Mouse (Mus musculus): ENCODE data around the gene Dnah8. TPM values are rescaled to one million over a fixed set of nuclear protein-coding genes. Genes with fewer than 3 reads are reported as not detected.

The Dnah8 gene
- total and polyA plus RNA-seq, 3 experiments: 15.4 to 143 (median 19.5) TPM

DNA sequence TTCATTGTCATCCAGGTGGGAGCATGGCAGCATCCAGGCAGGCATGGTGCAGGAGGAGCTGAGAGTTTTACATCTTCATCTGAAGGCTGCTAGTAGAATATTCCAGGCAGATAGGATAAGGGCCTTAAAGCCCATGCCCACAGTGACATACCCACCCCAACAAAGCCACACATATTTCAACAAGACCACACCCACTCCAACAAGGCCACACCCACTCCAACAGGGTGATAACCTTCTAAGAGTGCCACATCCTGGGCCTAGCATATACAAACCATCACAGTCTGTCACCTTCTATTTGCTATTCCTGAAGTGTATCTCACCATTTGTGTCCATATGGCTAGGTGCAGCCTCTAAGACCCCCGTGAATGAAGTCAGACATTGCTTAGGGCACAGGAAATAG, 13.6 kb downstream of the Dnah8 start:
- H3K27ac ChIP-seq (ENCODE audit: control insufficient read depth, low read depth, low read length): no peak overlapping the region

DNA sequence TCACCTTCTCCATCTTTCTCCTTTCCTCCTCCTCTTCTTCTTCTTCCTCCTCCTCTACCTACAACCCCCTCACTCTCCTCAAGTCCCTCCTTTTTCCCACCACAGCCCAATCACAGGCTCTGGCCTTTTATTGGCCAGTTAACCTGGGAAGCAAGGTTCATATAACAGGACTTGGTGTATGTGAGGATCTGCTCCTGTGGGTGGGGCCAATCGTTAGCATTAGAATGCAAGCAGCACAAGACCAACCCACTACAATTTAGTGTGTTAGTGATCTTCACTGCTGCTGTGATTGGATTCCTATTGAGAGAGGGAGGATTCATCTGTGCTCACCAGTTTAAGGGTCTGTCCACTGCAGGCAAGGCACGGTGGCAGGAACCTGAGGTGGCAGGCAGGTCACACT, 14.8 kb downstream of the Dnah8 start:
- no peaks in the 10 kb centered on the region for H3K79me2 ChIP-seq (ENCODE audit: control insufficient read depth, insufficient read depth, low read length, poor library complexity)
- no peak overlapping the region for H3K4me3 ChIP-seq (ENCODE audit: control insufficient read depth in 1 of 2, insufficient read depth in 1 of 2, low read depth in 2 of 2, low read length in 2 of 2)
- no peak overlapping the region for H3K9ac ChIP-seq (ENCODE audit: control insufficient read depth, low read depth, low read length, poor library complexity, severe bottlenecking)
- H3K27me3 ChIP-seq (ENCODE audit: control insufficient read depth in 1 of 2, insufficient read depth in 2 of 2, low read length in 2 of 2): no peaks in the 10 kb centered on the region
- H3K27ac ChIP-seq (ENCODE audit: control insufficient read depth, low read depth, low read length): no peak overlapping the region
- no peaks in the 10 kb centered on the region for H3K9me3 ChIP-seq (replicated peaks; ENCODE audit: insufficient read depth, low read length)
- H3K36me3 ChIP-seq (ENCODE audit: control insufficient read depth in 1 of 2, insufficient read depth in 2 of 2, low read length in 2 of 2): peaks cover 0 to 3% of the 10 kb centered on the region in 2 experiments; a peak in 2 of 4 replicates
- no peaks in the 10 kb centered on the region for H3K4me1 ChIP-seq (ENCODE audit: control insufficient read depth in 1 of 2, insufficient read depth in 2 of 2, low read length in 2 of 2)
- TF ChIP-seq NELFE (IDR thresholded peaks at IDR 0.05; ENCODE audit: low read depth, low read length) (no peak), TBP (IDR thresholded peaks at IDR 0.05; ENCODE audit: low read depth, low read length) (no peak), SMC3 (IDR thresholded peaks at IDR 0.05; ENCODE audit: low read depth, low read length) (no peak), USF1 (IDR thresholded peaks at IDR 0.05; ENCODE audit: low read depth, low read length) (no peak)
- DNase-seq (ENCODE audit: low read depth, low spot score): no peak

More for the DNA sequence above, 13.6 kb downstream of the Dnah8 start:
- no peaks in the 10 kb centered on the region for H3K79me2 ChIP-seq (ENCODE audit: control insufficient read depth, insufficient read depth, low read length, poor library complexity)
- no peak overlapping the region for H3K4me3 ChIP-seq (ENCODE audit: control insufficient read depth in 1 of 2, insufficient read depth in 1 of 2, low read depth in 2 of 2, low read length in 2 of 2)
- TF ChIP-seq TBP (IDR thresholded peaks at IDR 0.05; ENCODE audit: low read depth, low read length) (no peak), POLR2AphosphoS2 (IDR thresholded peaks at IDR 0.05; ENCODE audit: low read length) (no peak), TAL1 (IDR thresholded peaks at IDR 0.05; ENCODE audit: low read length) (no peak), ZMIZ1 (IDR thresholded peaks at IDR 0.05; ENCODE audit: low read depth, low read length) (no peak), NRF1 (IDR thresholded peaks at IDR 0.05; ENCODE audit: insufficient read depth, low read depth, low read length, poor library complexity, severe bottlenecking) (no peak), BHLHE40 (IDR thresholded peaks at IDR 0.05; ENCODE audit: borderline replicate concordance, low read depth, low read length) (no peak), ELF1 (IDR thresholded peaks at IDR 0.05; ENCODE audit: low read depth, low read length) (no peak), JUND (IDR thresholded peaks at IDR 0.05; ENCODE audit: low read depth, low read length) (no peak), NELFE (IDR thresholded peaks at IDR 0.05; ENCODE audit: low read depth, low read length) (no peak), POLR2AphosphoS5 (IDR thresholded peaks at IDR 0.05; ENCODE audit: borderline replicate concordance, low read depth, low read length) (no peak), USF2 (IDR thresholded peaks at IDR 0.05; ENCODE audit: borderline replicate concordance in 1 of 2, insufficient read depth in 1 of 2, low read depth in 1 of 2, low read length in 2 of 2) (no peak), MAZ (IDR thresholded peaks at IDR 0.05; ENCODE audit: low read depth, low read length) (no peak), CHD2 (IDR thresholded peaks at IDR 0.05; ENCODE audit: low read length) (no peak), SIN3A (IDR thresholded peaks at IDR 0.05; ENCODE audit: low read length) (no peak), MEF2A (IDR thresholded peaks at IDR 0.05; ENCODE audit: extremely low read depth, insufficient replicate concordance, low read depth, low read length, poor library complexity, severe bottlenecking) (no peak), USF1 (IDR thresholded peaks at IDR 0.05; ENCODE audit: low read depth, low read length) (no peak)
- H3K9ac ChIP-seq (ENCODE audit: control insufficient read depth, low read depth, low read length, poor library complexity, severe bottlenecking): no peak overlapping the region
- no peaks in the 10 kb centered on the region for H3K4me1 ChIP-seq (ENCODE audit: control insufficient read depth in 1 of 2, insufficient read depth in 2 of 2, low read length in 2 of 2)
- H3K27me3 ChIP-seq (ENCODE audit: control insufficient read depth in 1 of 2, insufficient read depth in 2 of 2, low read length in 2 of 2): no peaks in the 10 kb centered on the region
- peaks cover 0 to 3% of the 10 kb centered on the region in 2 experiments; a peak in 2 of 4 replicates for H3K36me3 ChIP-seq (ENCODE audit: control insufficient read depth in 1 of 2, insufficient read depth in 2 of 2, low read length in 2 of 2)
- no peak for DNase-seq (ENCODE audit: low read depth, low spot score)
- H3K9me3 ChIP-seq (replicated peaks; ENCODE audit: insufficient read depth, low read length): no peaks in the 10 kb centered on the region

All from MEL (cell line).